Mouse (Mus musculus) adrenal gland, adult 8-10 months (tissue): ENCODE measurements at regions not wholly inside any gene's neighbourhood (a gene's known extent, or its start where the extent isn't known, plus 50 kb on each side); places are given as distances from the start of the nearest gene placed in this dataset.
A peak's percentile ranks its signal among the peaks of the same experiment; 100 is the strongest.

ENCODE experiments used
- DNase-seq: peaks from one replicate; pipeline ENCODE4 v3.0.0; 2022

DNA sequence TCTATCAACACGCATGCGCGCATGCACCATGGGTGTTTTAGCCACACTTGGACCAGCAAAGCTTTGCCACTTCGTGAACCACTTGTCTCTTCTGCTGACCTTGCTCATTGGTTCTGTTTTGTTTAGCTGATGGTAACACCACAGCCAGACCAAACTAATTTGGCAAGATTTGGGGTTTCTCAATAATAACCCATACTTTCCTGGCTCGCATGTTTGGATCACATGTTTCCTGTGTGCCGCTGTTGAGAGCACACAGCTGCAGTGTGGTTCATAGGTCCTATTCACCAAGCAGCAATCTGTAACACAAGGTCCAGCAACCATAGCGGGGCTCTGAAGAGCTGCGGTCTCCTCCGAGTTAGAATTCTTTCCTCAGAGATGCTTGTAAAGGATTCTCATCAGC is 126.4 kb upstream of the Gas1 start:
- no peak for DNase-seq

DNA sequence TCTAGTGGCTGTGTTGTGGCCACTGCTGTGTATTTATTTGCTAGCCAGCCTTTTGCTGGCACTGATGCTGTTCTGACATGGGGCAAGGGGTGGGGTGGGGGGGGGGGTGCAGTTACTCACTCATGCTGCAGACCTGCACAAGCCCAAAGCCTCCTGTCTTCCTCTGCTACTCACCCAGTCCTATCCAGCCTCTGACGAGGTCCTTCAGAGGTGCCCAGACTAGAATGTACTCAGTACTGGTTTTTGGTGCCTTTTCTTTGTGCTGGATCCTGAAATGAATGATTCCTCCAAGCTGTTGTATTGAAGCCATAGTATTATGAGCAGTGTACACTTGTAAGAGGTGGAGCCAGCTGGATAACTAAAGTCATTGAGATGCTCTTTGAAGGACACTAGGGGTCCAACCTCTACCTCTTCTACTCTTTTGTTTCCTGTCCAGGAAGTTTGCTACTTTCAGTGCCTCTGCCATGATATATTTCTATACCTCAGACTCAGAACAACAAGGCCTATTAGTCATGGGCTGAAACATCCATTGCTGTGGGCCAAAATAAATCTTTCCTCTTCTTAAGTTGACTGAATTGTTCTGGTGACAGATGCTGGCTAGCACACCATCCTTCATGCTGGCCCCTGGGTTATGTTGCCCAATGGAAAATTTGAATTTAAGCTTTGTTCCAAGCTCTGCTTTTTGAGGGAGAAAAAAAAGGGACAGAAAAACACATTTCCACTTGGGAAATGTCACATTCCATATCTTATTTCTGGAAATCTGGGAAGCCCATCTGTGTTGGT is 128.1 kb upstream of the Gas1 start:
- no peak for DNase-seq

DNA sequence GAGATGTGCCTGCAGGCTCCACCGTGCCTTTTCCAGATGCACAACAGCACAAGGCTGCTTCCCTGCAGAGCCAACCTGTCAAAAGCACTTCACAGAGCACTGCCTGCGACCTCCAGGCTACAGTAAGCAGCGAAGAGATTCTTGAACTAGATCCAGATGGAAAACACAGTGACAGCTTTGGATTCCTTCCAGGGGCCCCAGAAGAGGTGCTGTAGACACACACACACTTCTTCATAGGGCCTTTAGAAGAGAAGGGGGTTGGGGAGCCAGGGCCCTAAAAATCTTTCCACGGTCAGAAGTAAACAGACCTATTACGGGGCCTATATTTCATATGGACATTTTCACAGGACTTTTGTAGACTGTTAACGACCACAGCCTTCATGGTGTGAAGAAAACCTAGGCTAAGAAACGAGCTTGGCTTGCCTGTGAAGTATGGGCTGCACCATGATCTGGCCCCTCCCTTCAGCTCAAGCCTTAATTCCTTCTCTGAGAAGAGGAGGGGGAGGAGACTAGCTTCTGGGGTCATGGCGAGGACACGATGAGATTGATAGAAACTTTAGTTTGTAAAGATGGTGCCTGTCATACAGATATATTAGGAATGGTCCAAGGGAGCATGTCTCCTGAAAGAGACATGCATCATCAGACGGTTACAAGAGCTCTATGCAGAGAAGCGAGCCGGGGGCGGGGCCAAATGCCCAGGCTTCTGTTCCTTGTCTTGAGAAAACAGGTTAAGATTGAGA is 131.1 kb upstream of the Gas1 start:
- peak; percentile 60 for DNase-seq

DNA sequence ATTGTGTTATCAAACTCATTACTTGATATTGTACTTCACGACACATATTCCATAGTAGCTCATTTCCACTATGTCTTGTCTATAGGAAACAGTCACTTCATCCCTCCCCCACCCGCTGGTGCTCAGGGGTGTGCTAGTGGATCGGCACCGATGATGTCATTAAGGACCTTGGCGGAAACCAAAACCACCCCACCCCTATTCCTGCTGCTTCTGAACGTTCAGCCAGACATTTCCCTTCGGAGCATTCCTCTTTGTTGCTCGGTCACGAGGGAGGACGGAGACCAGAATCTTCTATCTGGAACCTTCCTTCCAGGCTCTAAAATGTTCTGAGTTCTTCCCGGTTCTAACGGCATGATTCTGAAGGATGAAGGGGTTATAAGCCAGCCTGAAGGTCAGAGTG is 132.3 kb upstream of the Gas1 start:
- no peak for DNase-seq

DNA sequence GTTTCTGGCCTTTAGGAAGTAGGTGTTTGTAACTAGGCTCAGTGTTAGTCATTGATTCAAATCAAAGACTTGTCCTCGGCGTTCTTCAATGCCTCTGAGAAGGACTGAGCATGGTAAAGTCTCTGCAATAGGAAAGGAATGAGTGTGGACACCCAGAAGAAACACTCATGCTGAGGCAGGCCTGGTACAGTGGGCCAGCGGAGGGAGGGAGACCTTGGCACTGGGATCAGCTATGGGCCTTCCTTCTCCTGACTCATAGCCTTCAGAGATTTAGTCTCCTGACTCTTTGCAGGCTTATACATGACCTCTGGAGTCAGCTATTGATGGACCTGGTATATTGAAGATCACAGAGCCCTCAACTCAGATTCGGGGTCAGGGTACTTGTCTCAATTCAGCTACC is 132.8 kb upstream of the Gas1 start:
- DNase-seq, result peak; percentile 76

DNA sequence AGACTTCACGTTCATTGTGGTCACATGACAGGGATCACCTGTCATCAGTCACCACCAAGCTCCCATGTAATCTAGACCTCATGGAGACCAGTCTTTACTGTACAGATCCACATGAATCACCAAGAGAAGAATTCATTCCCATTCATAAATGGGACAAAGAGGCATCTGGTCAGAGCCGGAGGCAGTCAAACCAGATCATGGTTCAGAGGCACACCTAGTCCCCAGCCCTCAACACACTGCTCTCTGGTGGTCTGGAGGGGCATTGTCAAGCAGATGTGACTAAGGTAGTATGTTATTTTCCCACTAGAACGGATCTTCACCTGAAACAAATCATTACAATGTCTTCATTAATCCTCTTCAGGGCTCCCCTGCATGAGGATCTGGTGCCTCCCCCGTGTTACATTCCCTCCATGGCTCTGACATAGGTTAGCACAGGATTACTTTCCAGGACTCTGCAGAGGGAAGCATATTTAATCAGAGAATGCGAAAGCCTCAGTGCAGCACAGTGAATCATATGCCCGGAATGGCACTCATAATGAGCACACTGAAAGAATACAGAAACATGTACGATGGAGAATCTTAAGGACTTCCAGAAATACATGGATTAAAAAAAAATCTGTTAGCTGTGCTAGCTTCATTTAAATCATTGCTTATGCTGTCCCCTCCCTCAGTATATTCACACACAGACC is 135.4 kb upstream of the Gas1 start:
- no peak for DNase-seq

DNA sequence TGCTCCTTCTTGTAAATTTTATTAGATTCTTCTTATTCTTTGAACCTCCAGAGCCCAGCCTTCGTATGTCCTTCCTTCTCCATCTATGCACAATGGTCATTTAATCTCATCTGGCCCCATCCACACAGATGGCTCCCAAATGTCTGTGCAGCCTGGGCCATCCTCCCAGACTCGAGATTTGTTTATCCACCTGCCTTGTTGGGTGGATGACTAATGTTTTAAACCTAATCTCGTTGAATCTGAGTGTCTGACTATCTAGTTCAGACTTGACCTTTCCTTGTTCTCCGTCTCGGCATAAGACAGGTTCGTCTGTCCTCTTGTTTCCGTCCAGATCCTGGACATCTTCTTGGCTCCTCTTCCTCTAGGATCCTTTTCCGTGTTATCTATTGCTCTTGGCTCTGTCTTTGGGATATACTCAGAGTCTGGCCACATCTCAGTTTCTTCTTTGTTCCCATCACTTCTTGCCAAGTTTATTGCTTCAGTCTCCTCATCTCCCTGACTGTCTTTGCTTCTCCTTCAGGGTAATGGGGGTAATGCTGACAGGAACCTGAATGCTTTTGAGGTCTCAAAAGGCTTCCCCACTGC is 141.4 kb upstream of the Gas1 start:
- no peak for DNase-seq

DNA sequence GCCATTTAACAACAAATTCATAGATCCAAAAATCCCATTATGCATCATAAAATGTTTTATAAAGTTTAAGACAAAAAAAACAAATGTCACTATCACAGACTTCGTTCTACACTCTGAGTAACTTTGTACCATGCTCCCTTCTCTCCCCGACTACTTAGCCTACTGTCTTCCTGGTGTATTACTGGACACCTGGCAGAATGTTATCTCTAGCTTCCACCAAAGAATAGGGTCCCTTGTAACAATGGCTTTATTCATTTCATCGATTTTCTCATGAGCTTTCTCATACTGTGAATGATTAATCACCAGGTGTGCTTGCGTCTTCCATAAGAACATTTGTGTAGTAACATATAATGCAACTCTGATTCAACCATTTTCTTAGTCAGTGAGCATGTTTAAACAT is 142.1 kb upstream of the Gas1 start:
- DNase-seq, result no peak

DNA sequence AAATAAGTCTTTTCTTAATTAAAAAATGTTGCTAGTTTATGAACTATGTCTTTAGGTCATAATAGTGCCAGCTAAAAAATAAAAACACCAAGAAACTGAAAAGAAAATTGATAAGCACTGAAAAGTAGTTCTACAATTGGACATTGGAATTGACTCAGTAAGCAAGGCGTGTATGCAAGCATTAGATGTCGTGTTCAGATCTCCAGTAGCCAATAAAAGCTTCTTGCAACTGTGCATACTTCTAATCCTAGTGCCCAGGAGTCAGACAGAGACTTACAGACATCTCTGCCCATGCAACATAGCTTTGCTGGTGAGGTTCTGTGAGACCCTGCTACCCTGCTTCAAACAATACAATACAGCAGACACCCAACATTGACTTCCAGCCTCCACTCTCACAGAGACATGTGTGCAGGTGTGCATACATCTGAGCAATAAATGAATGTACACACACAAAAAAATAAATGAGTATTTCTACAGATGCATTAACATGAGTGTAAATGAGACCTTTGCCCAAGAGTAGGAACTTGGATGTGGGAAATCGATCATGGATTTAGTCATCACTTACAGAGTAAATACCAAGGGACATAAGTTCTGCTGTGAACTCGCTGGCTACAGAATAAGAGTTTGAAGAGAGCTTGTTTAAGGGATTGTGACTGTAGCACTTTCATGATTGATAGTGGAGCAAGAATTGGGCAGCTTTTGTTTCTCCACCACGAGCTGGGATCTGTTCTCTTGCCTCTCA is 142.9 kb upstream of the Gas1 start:
- DNase-seq, result no peak

DNA sequence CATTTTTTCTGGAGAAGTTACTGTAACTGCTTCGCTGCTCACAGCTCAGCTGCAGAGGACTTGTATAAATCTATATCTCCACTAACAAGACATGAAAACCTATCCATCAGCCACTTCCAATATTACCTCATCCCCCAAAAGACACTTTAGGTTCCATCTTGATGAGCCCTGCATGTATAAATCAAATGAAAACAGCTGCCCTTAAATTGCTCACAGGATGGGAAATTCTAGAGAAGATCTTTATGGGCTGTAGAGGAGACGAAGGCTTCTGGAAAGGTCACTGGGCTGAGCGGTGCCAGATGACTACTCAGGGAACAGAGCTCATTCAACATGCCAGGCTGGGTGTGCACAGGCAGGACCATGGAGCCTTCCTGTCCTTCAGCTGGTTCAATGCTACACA is 145.4 kb upstream of the Gas1 start:
- no peak for DNase-seq

DNA sequence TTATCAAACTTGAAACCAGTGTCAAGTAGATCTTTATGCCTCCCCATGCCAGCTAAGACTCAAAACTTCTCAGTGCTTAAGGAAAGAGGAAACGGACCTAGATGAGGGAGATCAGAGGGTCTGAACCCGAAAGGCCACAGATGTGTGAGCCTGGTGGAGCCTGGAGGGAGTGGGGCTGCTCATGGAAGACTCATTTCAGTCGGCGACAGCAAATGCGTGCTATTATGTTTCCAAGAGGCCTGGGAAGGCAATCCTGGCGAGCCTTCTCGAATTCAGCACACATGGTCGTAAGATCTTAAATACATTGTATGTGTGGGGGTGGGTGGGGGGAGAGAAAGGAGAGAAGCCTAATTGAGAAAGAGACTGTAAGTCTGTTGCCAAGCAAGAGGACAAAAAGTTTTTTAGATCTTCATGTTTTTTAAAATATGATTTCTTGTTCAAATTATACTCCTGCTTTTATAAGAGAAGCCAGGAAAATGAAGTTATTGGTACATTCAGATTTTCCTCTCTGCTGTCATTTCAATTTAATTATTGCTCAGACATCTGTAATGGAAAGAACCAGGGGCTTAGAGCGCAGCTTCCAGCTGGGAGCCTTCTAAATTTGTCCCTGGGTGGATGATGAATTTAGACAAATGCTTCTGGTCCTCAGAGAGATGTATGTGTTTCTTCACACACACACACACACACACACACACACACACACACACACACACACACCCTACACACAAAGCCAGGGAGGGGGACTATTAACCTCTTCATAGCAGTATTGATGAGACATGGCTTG is 153.5 kb upstream of the Gas1 start:
- DNase-seq, result no peak

DNA sequence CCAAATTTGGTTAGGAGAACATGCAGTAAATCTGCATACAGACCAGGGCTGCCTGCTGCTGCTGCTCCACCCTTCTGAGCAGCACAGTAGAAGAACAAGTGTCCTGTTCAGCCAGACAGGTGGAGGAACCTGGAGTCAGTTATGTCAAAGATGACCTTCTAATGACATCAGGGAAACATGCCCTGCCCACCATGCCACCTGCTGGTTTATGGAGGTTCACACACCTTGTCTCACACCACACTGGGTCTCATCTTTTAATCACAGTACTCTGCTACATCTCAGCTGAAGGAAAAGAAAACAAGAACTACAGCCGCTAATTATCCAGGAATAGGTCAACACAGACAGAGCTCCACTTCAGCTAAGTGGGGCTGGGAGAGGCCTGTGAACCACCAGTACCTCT is 159.0 kb upstream of the Gas1 start:
- DNase-seq, result no peak

DNA sequence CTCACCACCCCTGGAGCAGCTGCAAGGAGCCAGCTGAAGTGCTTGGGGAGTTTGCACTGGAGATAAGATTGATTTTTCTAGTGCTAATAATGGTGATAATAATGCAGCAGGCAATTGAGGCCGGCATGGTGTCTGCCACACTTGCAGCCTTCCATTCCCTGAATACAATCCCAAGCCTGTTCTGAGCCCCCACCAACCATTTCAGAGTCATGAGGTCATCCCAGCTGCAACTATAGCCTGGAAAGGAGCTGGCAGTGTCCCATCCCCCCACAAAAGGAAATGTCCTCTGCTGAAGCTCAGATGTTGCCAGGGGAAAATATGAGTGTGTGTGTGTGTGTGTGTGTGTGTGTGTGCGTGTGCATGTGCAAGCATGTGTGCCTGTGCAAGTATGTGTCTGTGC is 160.2 kb upstream of the Gas1 start:
- DNase-seq, result no peak

DNA sequence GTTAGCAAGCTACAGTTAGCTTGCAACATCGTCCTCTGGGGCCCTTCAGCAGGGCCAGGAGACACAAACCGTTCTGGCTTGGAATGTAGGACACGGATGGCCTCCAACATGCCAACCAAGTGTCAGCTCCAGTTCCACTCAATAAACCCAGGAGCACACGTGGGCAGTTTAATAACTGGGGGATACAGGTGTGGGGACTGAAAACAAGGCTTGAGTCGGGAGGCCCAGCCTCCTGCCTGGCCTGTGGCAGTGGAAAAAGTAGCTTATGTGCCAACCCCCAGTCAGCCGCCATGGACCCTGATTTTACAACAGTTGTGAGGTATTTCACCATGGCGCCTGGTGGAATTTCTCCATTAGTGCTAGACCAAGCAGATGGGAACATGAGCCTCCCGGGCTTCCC is 160.9 kb upstream of the Gas1 start:
- DNase-seq, result peak; percentile 23

DNA sequence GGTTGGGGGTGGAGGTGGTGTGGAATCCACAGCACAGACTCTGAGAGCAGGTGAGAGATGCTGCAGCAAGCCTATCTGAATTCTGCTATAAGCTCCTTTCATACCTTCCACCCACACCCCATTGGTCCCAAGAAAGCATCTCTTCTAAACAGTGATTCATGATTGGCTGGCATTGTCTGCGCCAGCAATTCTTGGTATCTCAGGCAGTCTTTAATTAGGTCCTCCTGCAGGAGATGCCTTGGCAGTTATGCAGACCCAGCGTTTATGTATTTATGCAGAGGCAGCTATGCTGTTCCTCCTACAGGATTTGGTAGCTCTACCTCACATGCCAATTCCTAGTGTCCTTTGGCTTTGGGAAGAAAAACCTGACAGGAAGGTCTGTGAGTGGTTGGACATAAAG is 162.9 kb upstream of the Gas1 start:
- DNase-seq, result no peak

DNA sequence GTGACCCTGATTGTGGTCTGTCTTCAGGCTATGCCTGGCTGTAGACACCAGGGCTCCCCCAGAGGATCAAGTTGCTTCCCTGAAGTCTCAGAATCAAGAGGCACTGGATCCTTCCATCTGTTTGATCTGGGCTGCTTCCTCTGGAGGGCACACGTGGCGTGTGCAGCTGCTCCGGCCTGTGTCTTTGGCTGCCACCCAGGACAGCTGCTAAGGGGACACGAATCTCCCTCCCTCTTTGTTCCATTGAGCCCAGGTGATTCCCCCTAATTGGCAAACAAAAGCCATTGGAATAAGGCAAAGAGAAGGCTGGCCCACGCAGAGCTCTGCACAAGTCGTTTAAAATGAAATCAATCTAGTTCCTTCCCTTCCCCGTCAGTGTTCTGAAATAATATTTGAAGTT is 170.7 kb upstream of the Gas1 start:
- DNase-seq, result no peak

DNA sequence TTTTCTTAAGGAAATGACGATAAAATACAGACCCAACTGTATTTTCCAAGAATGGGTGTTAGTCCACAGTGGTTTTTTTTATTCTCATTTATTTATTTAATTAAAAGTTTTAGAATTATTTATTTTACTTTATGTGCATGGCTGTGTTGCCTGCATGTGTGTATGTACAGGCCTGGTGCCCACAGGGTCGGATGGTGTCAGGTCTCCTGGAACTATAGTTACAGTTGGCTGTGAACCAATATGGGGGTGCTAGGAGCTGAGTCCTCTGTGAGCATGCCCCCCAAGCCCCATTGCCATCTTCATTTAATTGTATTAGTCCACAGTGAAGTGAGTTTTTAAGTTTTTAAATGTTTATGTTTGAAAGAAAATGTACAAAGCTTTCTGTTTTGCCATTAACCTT is 171.3 kb upstream of the Gas1 start:
- no peak for DNase-seq

DNA sequence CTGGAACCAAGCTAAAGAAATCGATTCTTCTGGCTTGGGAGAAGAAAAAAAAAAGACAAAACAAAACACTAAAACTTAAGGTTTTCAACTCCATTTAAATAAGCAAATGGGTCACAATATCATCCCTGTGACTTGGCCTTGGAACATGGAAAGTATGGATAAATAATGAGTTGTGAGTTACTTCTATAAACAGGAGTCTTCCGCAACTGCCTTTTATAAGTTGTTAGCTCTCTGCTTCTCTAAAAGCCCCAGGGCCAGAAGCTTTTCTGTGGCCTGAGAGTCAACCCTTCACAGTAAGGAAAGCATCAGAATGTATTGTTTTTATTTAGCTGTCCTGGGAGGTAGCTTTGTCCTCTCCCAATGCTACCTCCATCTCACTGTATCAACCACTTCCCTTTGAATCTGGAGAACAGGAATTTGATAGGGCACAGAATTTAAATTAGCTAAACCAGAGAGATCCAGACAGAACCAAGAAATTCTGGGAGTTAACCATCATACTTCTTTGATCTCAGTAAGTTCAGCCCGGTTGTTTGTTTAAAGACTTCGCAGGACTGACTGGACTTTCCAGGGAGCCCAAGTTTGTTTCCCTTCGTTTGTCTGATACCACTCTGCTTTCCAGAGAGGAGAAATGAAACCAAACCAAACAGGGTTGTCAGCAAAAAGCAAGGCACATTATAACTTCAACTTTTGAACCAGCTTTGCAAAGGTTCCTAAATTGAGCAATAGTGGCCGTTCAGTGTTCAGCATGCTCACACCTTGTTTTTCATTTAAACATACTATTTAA is 178.7 kb upstream of the Gas1 start:
- no peak for DNase-seq

DNA sequence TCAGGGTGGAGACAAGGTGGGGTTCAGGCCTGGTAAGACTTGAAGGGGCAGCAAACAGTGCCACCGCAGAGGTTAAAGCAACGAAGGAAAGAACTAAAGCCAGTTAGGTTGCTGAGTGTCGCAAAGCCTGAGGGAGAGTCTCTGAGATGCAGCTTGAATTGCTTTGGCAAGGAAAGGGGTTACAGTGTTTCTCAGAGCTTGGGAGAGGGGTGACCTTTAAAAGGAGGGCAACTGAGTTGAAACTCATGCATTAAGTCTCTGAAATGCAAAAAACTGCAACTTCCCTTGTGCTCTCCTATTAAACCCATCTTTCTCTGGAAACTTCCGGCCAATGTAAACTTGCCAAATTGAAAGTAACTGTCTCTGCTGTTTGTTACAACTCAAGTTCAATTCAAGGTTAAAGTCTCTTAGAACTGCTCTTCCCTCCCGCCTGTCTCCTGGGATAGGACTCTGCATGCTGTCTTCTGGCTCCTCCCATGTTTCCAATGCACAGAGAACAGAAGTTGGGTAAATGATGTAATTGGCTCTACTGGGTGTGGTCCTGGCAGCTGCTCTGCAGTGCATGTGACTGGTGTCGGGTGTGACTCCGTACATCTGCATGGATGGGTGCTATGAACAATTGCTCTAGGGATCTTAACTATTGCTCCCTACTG is 181.4 kb upstream of the Gas1 start:
- no peak for DNase-seq
